Mouse (Mus musculus) liver, embryonic 14.5 days (tissue): ENCODE data around the gene Kcnj8. TPM values are rescaled to one million over a fixed set of nuclear protein-coding genes. Genes with fewer than 3 reads are reported as not detected.

Experiments
- ATAC-seq: fragments of 200-750 bp; cut with Nextera tagmentation; 2 replicates; pipeline ENCODE4 v1.8.0; 2017; ENCODE audit warnings: moderate number of reproducible peaks, mild to moderate bottlenecking, moderate library complexity; ENCODE audit not compliant: insufficient read depth
- DNase-seq, 3 experiments: peaks; one replicate each; pipeline ENCODE4 v3.0.0-alpha.2; 2012 to 2013; ENCODE audit warnings: low read depth in 3 of 3, low spot score in 3 of 3
- H3K27ac ChIP-seq: fragments of 300-500 bp; sonication (generic); 2 replicates; pipeline ENCODE4 v1.5.1; 2014; ENCODE audit warnings: moderate library complexity, mild to moderate bottlenecking, control low read depth, inconsistent platforms
- H3K27me3 ChIP-seq: fragments of 300-500 bp; sonication (generic); 2 replicates; pipeline ENCODE4 v1.6.1; 2014; ENCODE audit warnings: mild to moderate bottlenecking, low read length, moderate library complexity; ENCODE audit not compliant: control insufficient read depth, insufficient read depth
- H3K36me3 ChIP-seq: fragments of 300-500 bp; sonication (generic); replicated peaks from 2 replicates; pipeline ENCODE4 v1.6.1; 2014; ENCODE audit warnings: low read depth; ENCODE audit not compliant: control insufficient read depth, insufficient read depth
- H3K4me1 ChIP-seq, 2 experiments: fragments of 200-500 bp in 1 of 2; fragments of 300-500 bp in 1 of 2; sonication (generic) in 1 of 2; replicated peaks; 2 replicates each; pipeline ENCODE4 v1.6.1; 2012 to 2014; ENCODE audit warnings: antibody characterized with exemption in 1 of 2, inconsistent platforms in 1 of 2, low read length in 1 of 2; ENCODE audit not compliant: control insufficient read depth in 2 of 2, insufficient read depth in 2 of 2
- H3K4me2 ChIP-seq: fragments of 300-500 bp; sonication (generic); 2 replicates; pipeline ENCODE4 v1.6.1; 2014; ENCODE audit warnings: low read depth, mild to moderate bottlenecking, control low read depth, moderate library complexity
- H3K4me3 ChIP-seq, 2 experiments: fragments of 200-500 bp in 1 of 2; fragments of 300-500 bp in 1 of 2; sonication (generic) in 1 of 2; 2 replicates each; pipeline ENCODE4 v1.5.1; 2012 to 2014; ENCODE audit warnings: low read depth in 2 of 2, low read length in 2 of 2, mild to moderate bottlenecking in 2 of 2, control low read depth in 1 of 2, inconsistent platforms in 1 of 2, moderate library complexity in 1 of 2; ENCODE audit not compliant: insufficient read depth in 1 of 2
- H3K9ac ChIP-seq: fragments of 300-500 bp; sonication (generic); replicated peaks from 2 replicates; pipeline ENCODE4 v1.6.1; 2014; ENCODE audit warnings: mild to moderate bottlenecking, control low read depth, moderate library complexity
- H3K9me3 ChIP-seq: fragments of 300-500 bp; sonication (generic); 2 replicates; pipeline ENCODE4 v1.6.1; 2016; ENCODE audit warnings: low read length, mixed read lengths; ENCODE audit not compliant: control insufficient read depth
- CTCF ChIP-seq: IDR thresholded peaks from 2 replicates; pipeline ENCODE4 v1.5.1; 2016; ENCODE audit warnings: antibody characterized with exemption, low read depth, control low read depth
- EP300 ChIP-seq: IDR thresholded peaks from 2 replicates; pipeline ENCODE4 v1.6.1; 2016; ENCODE audit warnings: antibody characterized with exemption, low read depth
- WGBS: fragments of 180-500 bp; shearing (Covaris S2); extraction: QIAGEN DNeasy Blood & Tissue Kit; methylation state at CpG from one replicate; pipeline ENCODE4 v1.1.7; 2014; ENCODE audit not compliant: insufficient replicate concordance; 5-methylcytosine and 5-hydroxymethylcytosine counted together
- polyA plus RNA-seq, 2 experiments: library from polyadenylated mRNA; depleted of rRNA in 1 of 2; stranded (reverse) in 1 of 2; unstranded in 1 of 2; fragments of >200 nt; fragmentation: Nextera tagmentation in 1 of 2; extraction: Ambion mirVana in 1 of 2; gene quantifications; 2 replicates each; pipeline versions ENCODE4 v1.2.1 to v1.2.3; 2012 to 2014

The Kcnj8 gene
- polyA plus RNA-seq, 2 experiments, result 0.89 to 1.6 TPM

DNA sequence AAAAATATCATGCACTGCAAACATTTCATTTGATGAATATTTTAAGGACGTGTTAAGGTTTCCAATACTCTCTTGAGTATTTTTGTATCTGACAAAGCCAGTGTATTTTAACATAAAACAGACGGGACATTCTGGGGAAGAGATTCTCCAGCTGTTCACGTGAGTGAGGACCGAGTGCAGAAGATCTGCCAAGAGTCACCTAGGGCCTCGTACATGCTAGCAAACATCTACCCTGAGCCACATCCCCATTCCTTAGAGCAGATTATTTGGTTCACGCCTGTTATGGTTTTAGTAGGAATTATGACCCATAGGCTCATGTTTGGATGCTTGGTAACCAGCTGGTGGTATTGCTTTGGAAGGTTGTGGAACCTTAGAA, 28.6 kb downstream of the Kcnj8 start:
- Histone ChIP-seq H3K4me3 (no peak overlapping the region), H3K36me3 (no peaks in the 10 kb centered on the region), H3K27me3 (no peaks in the 10 kb centered on the region), H3K27ac (no peak overlapping the region), H3K9ac (no peak overlapping the region), H3K9me3 (no peaks in the 10 kb centered on the region), H3K4me1 (peaks cover 0 to 3% of the 10 kb centered on the region in 2 experiments; a peak in 2 of 4 replicates), H3K4me2 (no peak overlapping the region)
- no peak for TF ChIP-seq EP300
- TF ChIP-seq CTCF, result no peak
- DNase-seq (no peak), ATAC-seq (no peak)
- 58% methylated on average over 6 of the region's 6 CpGs for WGBS

DNA sequence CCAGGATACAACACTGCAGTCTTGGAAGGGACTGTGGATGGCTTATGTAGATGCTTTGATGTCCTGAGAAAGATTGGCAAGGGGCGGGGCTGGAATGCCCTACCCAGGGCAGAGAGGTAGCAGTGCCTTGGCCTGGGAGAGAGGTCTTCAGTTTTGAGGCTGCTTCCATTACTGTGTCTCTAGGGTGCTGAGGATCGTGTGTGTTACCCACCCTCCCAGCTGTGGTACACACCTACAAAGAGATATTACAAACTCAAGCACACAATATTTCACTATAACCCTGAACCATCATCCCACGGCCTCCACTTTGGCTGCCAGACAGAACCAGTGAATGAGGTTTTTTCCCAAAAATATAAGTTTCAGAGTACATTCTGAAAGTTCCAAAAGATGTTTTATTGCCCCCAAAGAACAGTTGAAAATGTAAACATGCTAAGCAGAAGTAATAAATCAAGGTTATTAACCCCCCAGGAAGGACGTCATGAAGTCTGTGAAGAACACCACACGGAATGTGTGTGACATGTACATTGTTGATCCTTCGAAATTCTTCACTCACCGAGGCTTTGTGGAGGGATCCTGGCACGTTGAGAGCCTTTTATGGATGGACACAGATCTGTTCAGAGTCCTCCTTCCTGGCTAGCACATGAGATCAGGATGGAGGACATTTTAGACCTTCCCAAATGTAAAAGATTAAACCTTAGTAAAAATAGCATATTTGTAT, 29.2 kb downstream of the Kcnj8 start:
- ATAC-seq (no peak), DNase-seq (no peak)
- Histone ChIP-seq H3K9me3 (no peaks in the 10 kb centered on the region), H3K4me3 (no peak overlapping the region), H3K27ac (no peak overlapping the region), H3K4me1 (peaks cover 0 to 3% of the 10 kb centered on the region in 2 experiments; a peak in 2 of 4 replicates), H3K36me3 (no peaks in the 10 kb centered on the region), H3K9ac (no peak overlapping the region), H3K4me2 (no peak overlapping the region), H3K27me3 (no peaks in the 10 kb centered on the region)
- no peak for TF ChIP-seq CTCF
- TF ChIP-seq EP300, result no peak
- 56% methylated on average over 8 of the region's 8 CpGs for WGBS

DNA sequence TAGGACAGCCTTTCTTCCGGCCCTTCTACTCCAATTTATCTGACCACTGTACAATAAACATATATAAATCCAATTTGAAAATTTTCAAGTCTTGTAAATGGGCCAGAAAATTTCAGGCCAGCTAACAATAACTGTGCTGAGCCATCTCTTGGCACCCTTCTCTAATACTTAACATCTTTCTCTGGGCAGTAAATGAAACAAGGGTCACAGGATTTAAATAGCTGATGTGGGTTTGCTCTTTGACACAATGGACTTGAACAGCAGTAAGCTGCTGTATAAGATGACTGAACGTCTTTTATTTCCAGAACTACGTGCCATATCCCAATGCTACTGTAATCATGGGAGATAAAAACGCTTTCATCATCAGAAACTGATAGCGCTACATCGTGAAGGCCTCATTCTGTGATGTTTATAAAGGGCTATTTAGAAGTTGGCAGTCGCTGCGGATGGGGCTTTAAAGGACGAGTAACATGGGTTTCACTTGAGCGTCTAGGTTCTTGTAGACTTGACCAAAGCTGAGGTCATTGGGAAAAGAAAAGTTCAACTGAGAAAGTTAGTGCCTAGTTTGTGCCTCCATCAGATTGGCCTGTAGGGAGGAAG, 30.8 kb downstream of the Kcnj8 start:
- Histone ChIP-seq H3K4me1 (peaks cover 0 to 3% of the 10 kb centered on the region in 2 experiments; a peak in 2 of 4 replicates), H3K9ac (no peak overlapping the region), H3K27me3 (no peaks in the 10 kb centered on the region), H3K4me2 (no peak overlapping the region), H3K27ac (no peak overlapping the region), H3K9me3 (no peaks in the 10 kb centered on the region), H3K36me3 (no peaks in the 10 kb centered on the region), H3K4me3 (no peak overlapping the region)
- 66% methylated on average over 10 of the region's 10 CpGs for WGBS
- DNase-seq (no peak), ATAC-seq (no peak)
- TF ChIP-seq CTCF, result no peak
- no peak for TF ChIP-seq EP300

DNA sequence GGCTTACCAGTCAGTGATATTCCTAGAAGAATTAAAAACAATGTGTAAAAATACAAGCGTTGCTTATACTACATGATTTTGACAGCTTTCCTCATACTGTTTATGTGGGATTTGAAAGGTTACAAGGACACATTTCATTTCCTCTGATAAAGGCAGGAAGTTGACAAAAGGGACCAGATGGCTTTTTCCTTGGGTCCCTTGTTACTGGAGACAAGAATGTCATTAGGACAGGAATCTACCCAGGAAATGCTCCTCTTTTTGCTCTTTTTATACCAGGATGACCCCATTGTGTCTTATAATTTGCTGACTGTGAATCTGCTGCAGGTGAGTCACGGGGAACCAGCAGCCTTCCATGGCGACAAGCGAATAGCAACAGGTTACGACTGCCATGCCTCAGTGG, 31.3 kb downstream of the Kcnj8 start:
- H3K27me3 ChIP-seq, result no peaks in the 10 kb centered on the region
- H3K9ac ChIP-seq, result no peak overlapping the region
- no peak for DNase-seq
- no peak overlapping the region for H3K4me3 ChIP-seq
- TF ChIP-seq CTCF (no peak), EP300 (no peak)
- no peak overlapping the region for H3K4me2 ChIP-seq
- no peak for ATAC-seq
- H3K27ac ChIP-seq, result no peak overlapping the region
- H3K4me1 ChIP-seq, result peaks cover 0 to 3% of the 10 kb centered on the region in 2 experiments; a peak in 2 of 4 replicates
- no peaks in the 10 kb centered on the region for H3K9me3 ChIP-seq
- H3K36me3 ChIP-seq, result no peaks in the 10 kb centered on the region
- WGBS, result 65% methylated on average over 5 of the region's 5 CpGs

DNA sequence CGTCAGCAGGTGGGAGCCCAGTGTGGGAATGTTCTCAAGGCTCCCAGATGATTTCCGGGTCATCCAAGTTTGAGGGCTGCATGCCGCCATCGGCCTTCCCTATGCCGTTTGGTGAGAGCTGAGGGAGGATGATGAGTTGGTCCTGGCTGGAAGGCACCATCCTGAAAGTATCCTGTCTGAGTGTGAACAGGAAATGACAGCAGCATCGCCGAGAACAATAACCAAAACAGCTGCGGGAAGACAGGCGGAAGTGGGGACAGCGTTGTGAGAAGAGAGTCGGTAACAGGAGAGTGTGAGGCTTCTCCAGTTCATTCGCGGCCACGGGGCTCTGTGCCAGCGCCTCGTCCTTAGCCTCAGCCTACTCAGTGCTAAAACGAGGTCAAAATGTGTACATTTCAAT, 32.9 kb downstream of the Kcnj8 start:
- H3K4me3 ChIP-seq, result no peak overlapping the region
- no peaks in the 10 kb centered on the region for H3K27me3 ChIP-seq
- H3K4me1 ChIP-seq, result peaks cover 0 to 3% of the 10 kb centered on the region in 2 experiments; a peak in 2 of 4 replicates
- DNase-seq (no peak), ATAC-seq (no peak)
- no peak overlapping the region for H3K27ac ChIP-seq
- no peak overlapping the region for H3K9ac ChIP-seq
- no peaks in the 10 kb centered on the region for H3K9me3 ChIP-seq
- H3K36me3 ChIP-seq, result no peaks in the 10 kb centered on the region
- TF ChIP-seq CTCF (no peak), EP300 (no peak)
- WGBS, result 34% methylated on average over 17 of the region's 17 CpGs
- H3K4me2 ChIP-seq, result no peak overlapping the region
